Mouse (Mus musculus): Measurements from ENCODE around the gene Cc2d2b. TPM values are rescaled to one million over a fixed set of nuclear protein-coding genes. Genes with fewer than 3 reads are reported as not detected.

Cc2d2b gene
- total RNA-seq (2012; rRNA removed) (not detected in 2 replicates), total RNA-seq (2014; rRNA removed) (not detected in 2 replicates), polyA plus RNA-seq (2012; ENCODE audit: insufficient read length, low read depth) (not detected in 2 replicates)

- Histone ChIP-seq H3K27me3 (replicated peaks) (no peaks in the 10 kb centered on the region), H3K4me3 (replicated peaks in 1 of 3; ENCODE audit: low read depth in 2 of 3, low read length in 2 of 3, poor library complexity in 1 of 3) (no peak within 1 kb of the TSS), H3K27ac (ENCODE audit: insufficient read depth, low read depth) (no peak within 1 kb of the TSS), H3K36me3 (replicated peaks in 1 of 2; ENCODE audit: control insufficient read depth in 1 of 2, insufficient read depth in 1 of 2, low read length in 1 of 2) (no peaks in the 10 kb centered on the region), H3K4me1 (ENCODE audit: control insufficient read depth in 1 of 2, insufficient read depth in 2 of 2) (no peaks in the 10 kb centered on the region), H3K9ac (ENCODE audit: insufficient read depth, low read depth) (no peak within 1 kb of the TSS), H3K4me2 (ENCODE audit: insufficient read depth, low read depth, poor library complexity, severe bottlenecking) (no peak within 1 kb of the TSS), H3K79me2 (replicated peaks; ENCODE audit: control insufficient read depth, extremely low read depth, insufficient read depth, poor library complexity, severe bottlenecking) (no peaks in the 10 kb centered on the region), H3K9me3 (replicated peaks; ENCODE audit: low read length) (no peaks in the 10 kb centered on the region)
- DNase-seq (ENCODE audit: extremely low read depth), result no peak
- dilution Hi-C loops (cut with MboI; ENCODE audit: extremely low pct_ligation_motif_present, extremely low pct_unique_long_range_greater_than_20kb, low sequenced_read_pairs), result no loop called here
- TF ChIP-seq IRF4 (IDR thresholded peaks at IDR 0.05; ENCODE audit: low read depth, low read length), result no peak
- TF ChIP-seq TBP (conservative IDR thresholded peaks at IDR 0.05; ENCODE audit: low read depth, low read length), result no peak
- no peak for TF ChIP-seq ZMIZ1 (IDR thresholded peaks at IDR 0.05; ENCODE audit: low read depth, low read length)
- TF ChIP-seq NRF1 (IDR thresholded peaks at IDR 0.05; ENCODE audit: low read depth, low read length), result no peak
- TF ChIP-seq CTCF (conservative IDR thresholded peaks at IDR 0.05 in 1 of 2, IDR thresholded peaks at IDR 0.05 in 1 of 2; ENCODE audit: low read depth in 2 of 2, low read length in 2 of 2), result no peak
- TF ChIP-seq RCOR1 (conservative IDR thresholded peaks at IDR 0.05; ENCODE audit: low read depth, low read length), result no peak
- in situ Hi-C loops (cut with MboI; ENCODE audit: low pct_ligation_motif_present, low pct_unique_long_range_greater_than_20kb, low sequenced_read_pairs), result no loop called here
Measured at GRCm38 (mm10) chr19:40748559-40748958, at the start of gene Cc2d2b. Gene Cc2d2b (plus strand): TSS chr19:40748753.

GRCm38 (mm10) chr19:40699816-40700215 is 48.7 kb upstream of the Cc2d2b start:
- Histone ChIP-seq H3K4me1 (ENCODE audit: control insufficient read depth in 1 of 2, insufficient read depth in 2 of 2) (peaks cover 0 to 6% of the 10 kb centered on the region in 2 experiments; a peak in 1 of 4 replicates), H3K36me3 (replicated peaks in 1 of 2; ENCODE audit: control insufficient read depth in 1 of 2, insufficient read depth in 1 of 2, low read length in 1 of 2) (peaks cover 0 to 29% of the 10 kb centered on the region in 2 experiments), H3K4me2 (ENCODE audit: insufficient read depth, low read depth, poor library complexity, severe bottlenecking) (no peak overlapping the region), H3K9ac (ENCODE audit: insufficient read depth, low read depth) (no peak overlapping the region), H3K9me3 (replicated peaks; ENCODE audit: low read length) (no peaks in the 10 kb centered on the region), H3K79me2 (replicated peaks; ENCODE audit: control insufficient read depth, extremely low read depth, insufficient read depth, poor library complexity, severe bottlenecking) (no peaks in the 10 kb centered on the region), H3K4me3 (replicated peaks in 1 of 3; ENCODE audit: low read depth in 2 of 3, low read length in 2 of 3, poor library complexity in 1 of 3) (no peak overlapping the region), H3K27ac (ENCODE audit: insufficient read depth, low read depth) (no peak overlapping the region), H3K27me3 (replicated peaks) (no peaks in the 10 kb centered on the region)
- DNase-seq (ENCODE audit: extremely low read depth), result no peak
- in situ Hi-C loops (cut with MboI; ENCODE audit: low pct_ligation_motif_present, low pct_unique_long_range_greater_than_20kb, low sequenced_read_pairs) (loop anchor here (25.0 kb wide), 1 partner anchor 313 kb away; no protein-coding TSS in a partner anchor), dilution Hi-C loops (cut with MboI; ENCODE audit: extremely low pct_ligation_motif_present, extremely low pct_unique_long_range_greater_than_20kb, low sequenced_read_pairs) (no loop called here)
- TF ChIP-seq CTCF (conservative IDR thresholded peaks at IDR 0.05 in 1 of 2, IDR thresholded peaks at IDR 0.05 in 1 of 2; ENCODE audit: low read depth in 2 of 2, low read length in 2 of 2) (no peak), EP300 (IDR thresholded peaks at IDR 0.05; ENCODE audit: low read length) (no peak), ELF1 (IDR thresholded peaks at IDR 0.05; ENCODE audit: low read depth, low read length) (no peak), JUN (IDR thresholded peaks at IDR 0.05; ENCODE audit: insufficient read depth, low read depth, low read length) (no peak), ZC3H11A (IDR thresholded peaks at IDR 0.05; ENCODE audit: low read depth, low read length) (no peak), ZNF384 (IDR thresholded peaks at IDR 0.05; ENCODE audit: low read depth, low read length) (no peak), MXI1 (IDR thresholded peaks at IDR 0.05; ENCODE audit: low read depth, low read length) (no peak)

GRCm38 (mm10) chr19:40702406-40702805 is 46.1 kb upstream of the Cc2d2b start:
- DNase-seq (ENCODE audit: extremely low read depth), result no peak
- in situ Hi-C loops (cut with MboI; ENCODE audit: low pct_ligation_motif_present, low pct_unique_long_range_greater_than_20kb, low sequenced_read_pairs) (loop anchor here (25.0 kb wide), 1 partner anchor 315 kb away; no protein-coding TSS in a partner anchor), dilution Hi-C loops (cut with MboI; ENCODE audit: extremely low pct_ligation_motif_present, extremely low pct_unique_long_range_greater_than_20kb, low sequenced_read_pairs) (no loop called here)
- Histone ChIP-seq H3K4me1 (ENCODE audit: control insufficient read depth in 1 of 2, insufficient read depth in 2 of 2) (peaks cover 4 to 27% of the 10 kb centered on the region in 2 experiments), H3K9me3 (replicated peaks; ENCODE audit: low read length) (no peaks in the 10 kb centered on the region), H3K27ac (ENCODE audit: insufficient read depth, low read depth) (no peak overlapping the region), H3K4me3 (replicated peaks in 1 of 3; ENCODE audit: low read depth in 2 of 3, low read length in 2 of 3, poor library complexity in 1 of 3) (no peak overlapping the region), H3K36me3 (replicated peaks in 1 of 2; ENCODE audit: control insufficient read depth in 1 of 2, insufficient read depth in 1 of 2, low read length in 1 of 2) (peaks cover 0 to 30% of the 10 kb centered on the region in 2 experiments), H3K79me2 (replicated peaks; ENCODE audit: control insufficient read depth, extremely low read depth, insufficient read depth, poor library complexity, severe bottlenecking) (no peaks in the 10 kb centered on the region), H3K4me2 (ENCODE audit: insufficient read depth, low read depth, poor library complexity, severe bottlenecking) (no peak overlapping the region), H3K9ac (ENCODE audit: insufficient read depth, low read depth) (no peak overlapping the region), H3K27me3 (replicated peaks) (no peaks in the 10 kb centered on the region)
- TF ChIP-seq SIN3A (IDR thresholded peaks at IDR 0.05; ENCODE audit: low read length) (no peak), TBP (conservative IDR thresholded peaks at IDR 0.05; ENCODE audit: low read depth, low read length) (no peak), MAX (IDR thresholded peaks at IDR 0.05; ENCODE audit: low read length) (no peak), CTCF (conservative IDR thresholded peaks at IDR 0.05 in 1 of 2, IDR thresholded peaks at IDR 0.05 in 1 of 2; ENCODE audit: low read depth in 2 of 2, low read length in 2 of 2) (no peak), SMC3 (IDR thresholded peaks at IDR 0.05; ENCODE audit: low read depth, low read length) (no peak)
